Mouse (Mus musculus) liver, embryonic 13.5 days (tissue): ENCODE results near the gene Sntg2. TPM values are rescaled to one million over a fixed set of nuclear protein-coding genes. Genes with fewer than 3 reads are reported as not detected.

ENCODE experiments used
- ATAC-seq: fragments of 200-750 bp; cut with Nextera tagmentation; 2 replicates; pipeline ENCODE4 v1.8.0; 2017; ENCODE audit warnings: low read depth, mild to moderate bottlenecking, moderate number of reproducible peaks, moderate library complexity
- DNase-seq: peaks from one replicate; pipeline ENCODE4 v3.0.0; 2022
- H3K27ac ChIP-seq: fragments of 300-500 bp; sonication (generic); 2 replicates; pipeline ENCODE4 v1.5.1; 2015; ENCODE audit warnings: moderate library complexity, mild to moderate bottlenecking, inconsistent platforms
- H3K27me3 ChIP-seq: fragments of 300-500 bp; sonication (generic); 2 replicates; pipeline ENCODE4 v1.6.1; 2015; ENCODE audit warnings: mild to moderate bottlenecking, inconsistent platforms
- H3K36me3 ChIP-seq: fragments of 300-500 bp; sonication (generic); 2 replicates; pipeline ENCODE4 v1.6.1; 2015; ENCODE audit warnings: mild to moderate bottlenecking, inconsistent platforms
- H3K4me1 ChIP-seq: fragments of 300-500 bp; sonication (generic); replicated peaks from 2 replicates; pipeline ENCODE4 v1.6.1; 2015; ENCODE audit warnings: inconsistent platforms
- H3K4me2 ChIP-seq: fragments of 300-500 bp; sonication (generic); 2 replicates; pipeline ENCODE4 v1.6.1; 2015; ENCODE audit warnings: inconsistent platforms, mild to moderate bottlenecking, moderate library complexity
- H3K4me3 ChIP-seq: fragments of 300-500 bp; sonication (generic); replicated peaks from 2 replicates; pipeline ENCODE4 v1.5.1; 2015; ENCODE audit warnings: mild to moderate bottlenecking, inconsistent platforms
- H3K9ac ChIP-seq: fragments of 300-500 bp; sonication (generic); 2 replicates; pipeline ENCODE4 v1.6.1; 2015; ENCODE audit warnings: mild to moderate bottlenecking, inconsistent platforms
- H3K9me3 ChIP-seq: fragments of 300-500 bp; sonication (generic); replicated peaks from 2 replicates; pipeline ENCODE4 v1.6.1; 2016; ENCODE audit warnings: inconsistent platforms
- WGBS: fragments of 180-500 bp; shearing (Covaris S2); methylation state at CpG from one replicate; pipeline ENCODE4 v1.1.7; 2015; ENCODE audit not compliant: insufficient replicate concordance; 5-methylcytosine and 5-hydroxymethylcytosine counted together
- polyA plus RNA-seq: library from polyadenylated mRNA; unstranded; fragments of >200 nt; fragmentation: Nextera tagmentation; extraction: Ambion mirVana; gene quantifications from 2 replicates; pipeline ENCODE4 v1.2.1, GENCODE M21; 2015

Gene Sntg2
- polyA plus RNA-seq, 1 experiment from 2014 or later = 0.29 TPM

DNA sequence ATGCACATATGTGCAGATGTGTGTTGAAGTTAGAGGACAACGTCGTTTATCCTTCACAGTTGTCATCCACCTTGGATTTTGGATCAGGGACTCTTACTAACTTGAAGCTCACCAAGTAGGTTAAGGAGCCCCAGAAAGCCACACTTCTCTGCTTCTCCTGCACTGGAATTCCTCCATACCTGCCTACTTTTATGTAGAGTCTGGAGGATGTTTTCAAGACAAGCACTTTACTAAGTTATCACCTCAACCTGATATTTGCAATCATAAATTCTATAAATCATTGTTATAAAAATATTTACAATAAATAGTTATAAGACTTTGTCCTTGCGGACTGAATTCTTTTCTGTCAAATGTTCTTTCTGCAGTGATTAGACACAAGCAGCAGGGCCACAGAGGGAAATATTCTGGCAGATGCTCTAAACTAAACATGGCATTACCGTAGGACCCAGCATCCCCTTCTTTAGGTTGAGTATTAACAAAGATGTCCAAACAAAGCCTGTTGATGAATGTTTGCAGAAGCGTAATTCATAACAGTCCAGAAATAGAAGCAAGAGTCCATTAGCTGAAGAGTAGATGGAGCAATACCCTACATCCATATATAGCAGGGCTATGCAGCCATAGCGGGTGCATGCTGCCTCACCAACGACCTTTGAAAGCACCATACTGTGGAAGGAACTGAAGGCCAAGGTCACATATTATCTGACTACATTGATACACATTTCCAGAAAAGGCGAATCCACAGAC is 100.8 kb downstream of the Sntg2 start:
- Histone ChIP-seq H3K4me3 (no peak overlapping the region), H3K9me3 (no peaks in the 10 kb centered on the region), H3K9ac (no peak overlapping the region), H3K36me3 (no peaks in the 10 kb centered on the region), H3K27ac (no peak overlapping the region), H3K27me3 (no peaks in the 10 kb centered on the region), H3K4me1 (no peaks in the 10 kb centered on the region), H3K4me2 (no peak overlapping the region)
- WGBS = 64% methylated on average over 8 of the region's 8 CpGs
- DNase-seq = no peak
- ATAC-seq = no peak

DNA sequence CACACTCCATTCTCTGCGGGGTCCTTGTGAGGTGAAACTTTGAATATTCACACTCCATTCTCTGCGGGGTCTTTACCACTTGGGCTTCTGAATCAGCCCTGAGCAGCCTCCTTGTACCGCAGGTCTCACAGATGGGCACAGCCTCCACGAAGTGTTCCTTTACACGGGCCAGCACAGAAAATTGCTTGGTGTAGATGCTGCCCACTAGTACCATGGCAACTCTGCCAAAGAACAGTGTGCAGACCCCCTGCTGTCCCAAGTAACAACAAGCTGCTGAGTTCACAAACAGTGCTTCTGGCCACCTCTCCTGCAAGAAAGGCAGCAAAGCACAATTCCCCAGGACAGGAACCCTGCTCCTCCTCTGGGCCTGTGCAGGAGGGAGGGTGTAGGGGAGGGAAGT is 109.0 kb downstream of the Sntg2 start:
- H3K36me3 ChIP-seq = no peaks in the 10 kb centered on the region
- no peak overlapping the region for H3K4me3 ChIP-seq
- H3K9me3 ChIP-seq = no peaks in the 10 kb centered on the region
- no peak overlapping the region for H3K4me2 ChIP-seq
- ATAC-seq (no peak), DNase-seq (no peak)
- no peak overlapping the region for H3K9ac ChIP-seq
- no peak overlapping the region for H3K27ac ChIP-seq
- WGBS = 49% methylated on average over 5 of the region's 5 CpGs
- no peaks in the 10 kb centered on the region for H3K27me3 ChIP-seq
- no peaks in the 10 kb centered on the region for H3K4me1 ChIP-seq

GRCm38 (mm10) chr12:30261187-30261586 is 112.0 kb downstream of the Sntg2 start:
- no peak overlapping the region for H3K4me2 ChIP-seq
- no peak overlapping the region for H3K9ac ChIP-seq
- no peaks in the 10 kb centered on the region for H3K36me3 ChIP-seq
- ATAC-seq (no peak), DNase-seq (no peak)
- H3K27ac ChIP-seq = no peak overlapping the region
- no peaks in the 10 kb centered on the region for H3K27me3 ChIP-seq
- no peak overlapping the region for H3K4me3 ChIP-seq
- H3K4me1 ChIP-seq = no peaks in the 10 kb centered on the region
- no peaks in the 10 kb centered on the region for H3K9me3 ChIP-seq
- 31% methylated on average over 2 of the region's 2 CpGs for WGBS

- H3K9ac ChIP-seq = no peak overlapping the region
- H3K4me2 ChIP-seq = no peak overlapping the region
- no peak overlapping the region for H3K4me3 ChIP-seq
- no peaks in the 10 kb centered on the region for H3K27me3 ChIP-seq
- no peak overlapping the region for H3K27ac ChIP-seq
- no peaks in the 10 kb centered on the region for H3K9me3 ChIP-seq
- 40% methylated on average over 2 of the region's 2 CpGs for WGBS
- H3K4me1 ChIP-seq = no peaks in the 10 kb centered on the region
- DNase-seq (no peak), ATAC-seq (no peak)
- H3K36me3 ChIP-seq = no peaks in the 10 kb centered on the region
Measured at GRCm38 (mm10) chr12:30258641-30259040, 114.5 kb downstream of the Sntg2 start.

DNA sequence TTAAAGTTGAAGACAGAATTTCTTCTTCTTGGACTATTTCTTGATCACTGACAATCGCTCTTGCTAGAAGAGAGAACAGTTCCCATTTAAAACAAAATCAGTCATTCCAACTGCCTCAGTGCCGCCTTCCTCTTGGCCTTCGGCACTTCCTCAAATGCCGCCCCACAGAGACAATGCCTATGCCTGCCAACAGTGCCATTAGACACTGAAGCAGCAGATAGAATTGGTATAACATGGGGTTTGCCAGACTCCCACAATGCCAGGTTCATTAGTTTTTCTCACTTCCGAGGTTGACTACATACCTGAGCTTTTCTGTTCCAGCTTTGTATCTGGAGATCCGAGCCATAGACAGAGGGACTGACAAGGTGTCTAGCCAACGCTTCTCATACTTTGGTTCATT is 115.5 kb downstream of the Sntg2 start:
- Histone ChIP-seq H3K9me3 (no peaks in the 10 kb centered on the region), H3K4me2 (no peak overlapping the region), H3K4me1 (no peaks in the 10 kb centered on the region), H3K27me3 (no peaks in the 10 kb centered on the region), H3K36me3 (no peaks in the 10 kb centered on the region), H3K4me3 (no peak overlapping the region), H3K27ac (no peak overlapping the region), H3K9ac (no peak overlapping the region)
- no peak for DNase-seq
- no peak for ATAC-seq
- WGBS = 60% methylated on average over 7 of the region's 7 CpGs

DNA sequence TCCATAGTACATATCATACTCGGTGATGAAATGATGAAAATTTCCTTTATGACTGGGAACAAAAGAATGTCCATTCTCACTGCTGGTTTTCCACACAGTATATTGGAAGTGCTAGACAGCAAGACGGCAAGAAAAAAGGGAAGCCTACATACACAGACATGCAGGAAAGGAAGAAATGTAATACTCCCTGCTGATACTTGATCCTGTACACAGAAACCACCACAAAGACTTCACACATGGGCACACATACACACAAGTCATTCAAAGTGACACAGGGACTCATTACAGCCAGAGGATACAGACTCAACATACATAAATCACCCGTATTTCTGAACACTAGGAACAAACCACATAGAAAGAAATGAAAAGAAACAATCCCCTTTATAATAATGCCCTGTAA is 117.0 kb downstream of the Sntg2 start:
- ATAC-seq (no peak), DNase-seq (no peak)
- H3K9me3 ChIP-seq = no peaks in the 10 kb centered on the region
- no peak overlapping the region for H3K9ac ChIP-seq
- WGBS = 61% methylated on average over 3 of the region's 3 CpGs
- no peaks in the 10 kb centered on the region for H3K27me3 ChIP-seq
- H3K4me2 ChIP-seq = no peak overlapping the region
- no peaks in the 10 kb centered on the region for H3K36me3 ChIP-seq
- H3K4me3 ChIP-seq = no peak overlapping the region
- H3K4me1 ChIP-seq = no peaks in the 10 kb centered on the region
- no peak overlapping the region for H3K27ac ChIP-seq

GRCm38 (mm10) chr12:30254581-30254980 is 118.6 kb downstream of the Sntg2 start:
- no peak overlapping the region for H3K4me2 ChIP-seq
- WGBS = 76% methylated on average over 10 of the region's 10 CpGs
- H3K9me3 ChIP-seq = no peaks in the 10 kb centered on the region
- H3K27ac ChIP-seq = no peak overlapping the region
- H3K36me3 ChIP-seq = no peaks in the 10 kb centered on the region
- H3K4me1 ChIP-seq = no peaks in the 10 kb centered on the region
- DNase-seq (no peak), ATAC-seq (no peak)
- H3K9ac ChIP-seq = no peak overlapping the region
- H3K4me3 ChIP-seq = no peak overlapping the region
- no peaks in the 10 kb centered on the region for H3K27me3 ChIP-seq

- 68% methylated on average over 4 of the region's 4 CpGs for WGBS
Measured at GRCm38 (mm10) chr12:30252381-30252780, 120.8 kb downstream of the Sntg2 start.

GRCm38 (mm10) chr12:30251283-30251829 is 121.8 kb downstream of the Sntg2 start:
- no peak for DNase-seq
- Histone ChIP-seq H3K9me3 (no peaks in the 10 kb centered on the region), H3K27me3 (no peaks in the 10 kb centered on the region), H3K36me3 (no peaks in the 10 kb centered on the region), H3K4me2 (no peak overlapping the region), H3K27ac (no peak overlapping the region), H3K4me3 (no peak overlapping the region), H3K4me1 (no peaks in the 10 kb centered on the region), H3K9ac (no peak overlapping the region)
- ATAC-seq = no peak
- 71% methylated on average over 8 of the region's 8 CpGs for WGBS

More at GRCm38 (mm10) chr12:30252381-30252780, 120.8 kb downstream of the Sntg2 start:
- Histone ChIP-seq H3K27me3 (no peaks in the 10 kb centered on the region), H3K9me3 (no peaks in the 10 kb centered on the region), H3K4me2 (no peak overlapping the region), H3K4me3 (no peak overlapping the region), H3K36me3 (no peaks in the 10 kb centered on the region), H3K4me1 (no peaks in the 10 kb centered on the region), H3K27ac (no peak overlapping the region), H3K9ac (no peak overlapping the region)
- DNase-seq (no peak), ATAC-seq (no peak)

DNA sequence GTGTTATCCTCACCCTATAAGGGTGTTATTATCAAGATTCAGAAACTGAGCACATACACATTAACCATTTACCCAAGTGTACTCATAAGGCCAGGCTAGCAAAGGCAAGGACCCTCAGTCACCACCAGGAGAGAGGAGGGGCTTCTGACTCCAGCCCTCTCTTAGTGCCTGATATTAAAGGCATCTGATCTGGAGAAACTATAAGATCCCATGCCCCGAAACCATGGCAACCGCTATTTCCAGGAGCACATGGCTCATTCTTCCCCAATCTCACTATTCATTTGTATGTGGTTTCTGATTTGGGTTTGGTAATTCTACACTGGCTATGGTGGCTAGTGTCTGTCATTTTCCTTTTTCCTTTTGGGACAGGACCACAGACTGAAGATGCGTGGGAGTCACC is 124.1 kb downstream of the Sntg2 start:
- H3K4me2 ChIP-seq = no peak overlapping the region
- WGBS = 61% methylated on average over 3 of the region's 3 CpGs

GRCm38 (mm10) chr12:30246286-30246945 is 126.8 kb downstream of the Sntg2 start:
- no peak for DNase-seq
- 64% methylated on average over 5 of the region's 5 CpGs for WGBS
- ATAC-seq = no peak
- Histone ChIP-seq H3K36me3 (no peaks in the 10 kb centered on the region), H3K9ac (no peak overlapping the region), H3K4me3 (no peak overlapping the region), H3K4me1 (no peaks in the 10 kb centered on the region), H3K9me3 (no peaks in the 10 kb centered on the region), H3K27ac (no peak overlapping the region), H3K27me3 (no peaks in the 10 kb centered on the region), H3K4me2 (no peak overlapping the region)

More for the DNA sequence above, 124.1 kb downstream of the Sntg2 start:
- H3K9ac ChIP-seq = no peak overlapping the region
- no peaks in the 10 kb centered on the region for H3K9me3 ChIP-seq
- no peak overlapping the region for H3K4me3 ChIP-seq
- DNase-seq (no peak), ATAC-seq (no peak)
- H3K4me1 ChIP-seq = no peaks in the 10 kb centered on the region
- H3K27ac ChIP-seq = no peak overlapping the region
- no peaks in the 10 kb centered on the region for H3K27me3 ChIP-seq
- no peaks in the 10 kb centered on the region for H3K36me3 ChIP-seq

DNA sequence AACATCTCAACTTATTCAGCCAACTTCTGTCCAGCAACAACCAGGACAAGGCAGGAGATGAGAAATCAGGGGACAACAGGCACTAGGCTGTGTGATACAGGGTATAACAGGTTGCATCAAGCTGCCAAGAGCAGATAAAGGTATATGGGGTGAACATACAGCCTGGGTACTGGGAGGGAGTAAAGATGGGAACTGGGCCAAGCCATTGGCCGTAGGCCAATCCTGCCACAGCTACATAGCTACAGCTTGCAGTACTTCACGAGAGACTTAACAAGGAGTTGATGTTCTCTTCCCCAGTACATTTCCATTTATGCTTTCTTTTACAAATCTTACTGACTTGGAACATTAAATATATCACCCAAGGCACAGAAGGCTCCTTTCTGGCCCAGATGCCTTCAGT is 129.0 kb downstream of the Sntg2 start:
- H3K36me3 ChIP-seq = no peaks in the 10 kb centered on the region
- no peaks in the 10 kb centered on the region for H3K9me3 ChIP-seq
- ATAC-seq (no peak), DNase-seq (no peak)
- H3K27ac ChIP-seq = no peak overlapping the region
- no peak overlapping the region for H3K4me3 ChIP-seq
- no peaks in the 10 kb centered on the region for H3K27me3 ChIP-seq
- no peak overlapping the region for H3K4me2 ChIP-seq
- H3K9ac ChIP-seq = no peak overlapping the region
- no peaks in the 10 kb centered on the region for H3K4me1 ChIP-seq
- 63% methylated on average over 2 of the region's 2 CpGs for WGBS
